Mouse (Mus musculus) kidney, postnatal 0 days (tissue): ENCODE measurements at regions not wholly inside any gene's neighbourhood (a gene's known extent, or its start where the extent isn't known, plus 50 kb on each side); places are given as distances from the start of the nearest gene placed in this dataset.
"Not testable (repeated sequence)": the region's sequence is repeated elsewhere in the genome, so short reads cannot be mapped to it uniquely, and the experiment has no call there.

Experiments used
- ATAC-seq: fragments of 200-750 bp; cut with Nextera tagmentation; replicated peaks from 2 replicates; pipeline ENCODE4 v1.8.0; 2017; ENCODE audit warnings: low read depth, moderate number of reproducible peaks, moderate TSS enrichment, moderate library complexity; ENCODE audit not compliant: low FRiP score
- DNase-seq: peaks from one replicate; pipeline ENCODE4 v3.0.0-alpha.2; 2016; ENCODE audit warnings: low spot score
- H3K27ac ChIP-seq: fragments of 300-500 bp; sonication (generic); 2 replicates; pipeline ENCODE4 v1.5.1; 2014; ENCODE audit warnings: mild to moderate bottlenecking
- H3K27me3 ChIP-seq: fragments of 300-500 bp; sonication (generic); 2 replicates; pipeline ENCODE4 v1.6.1; 2014; ENCODE audit warnings: low read length, mixed read lengths; ENCODE audit not compliant: insufficient read depth
- H3K36me3 ChIP-seq: fragments of 300-500 bp; sonication (generic); 2 replicates; pipeline ENCODE4 v1.6.1; 2014; ENCODE audit warnings: low read length, mixed read lengths; ENCODE audit not compliant: insufficient read depth
- H3K4me1 ChIP-seq: fragments of 300-500 bp; sonication (generic); replicated peaks from 2 replicates; pipeline ENCODE4 v1.6.1; 2014; ENCODE audit warnings: antibody characterized with exemption, low read length, mixed read lengths; ENCODE audit not compliant: insufficient read depth
- H3K4me2 ChIP-seq: fragments of 300-500 bp; sonication (generic); 2 replicates; pipeline ENCODE4 v1.6.1; 2014; ENCODE audit warnings: mild to moderate bottlenecking, low read length, moderate library complexity, mixed read lengths
- H3K4me3 ChIP-seq: fragments of 300-500 bp; sonication (generic); replicated peaks from 2 replicates; pipeline ENCODE4 v1.5.1; 2014; ENCODE audit warnings: low read depth, low read length
- H3K9ac ChIP-seq: fragments of 300-500 bp; sonication (generic); 2 replicates; pipeline ENCODE4 v1.6.1; 2014; ENCODE audit warnings: low read depth, low read length
- H3K9me3 ChIP-seq: fragments of 300-500 bp; sonication (generic); replicated peaks from 2 replicates; pipeline ENCODE4 v1.6.1; 2016; ENCODE audit warnings: low read length, inconsistent platforms, mixed read lengths
- CTCF ChIP-seq: IDR thresholded peaks from 2 replicates; pipeline ENCODE4 v1.5.1; 2016; ENCODE audit warnings: antibody characterized with exemption, low read depth, mild to moderate bottlenecking, moderate library complexity
- WGBS: fragments of 180-500 bp; shearing (Covaris S2); extraction: QIAGEN DNeasy Blood & Tissue Kit; methylation state at CpG from one replicate; pipeline ENCODE4 v1.1.7; 2014; 5-methylcytosine and 5-hydroxymethylcytosine counted together

DNA sequence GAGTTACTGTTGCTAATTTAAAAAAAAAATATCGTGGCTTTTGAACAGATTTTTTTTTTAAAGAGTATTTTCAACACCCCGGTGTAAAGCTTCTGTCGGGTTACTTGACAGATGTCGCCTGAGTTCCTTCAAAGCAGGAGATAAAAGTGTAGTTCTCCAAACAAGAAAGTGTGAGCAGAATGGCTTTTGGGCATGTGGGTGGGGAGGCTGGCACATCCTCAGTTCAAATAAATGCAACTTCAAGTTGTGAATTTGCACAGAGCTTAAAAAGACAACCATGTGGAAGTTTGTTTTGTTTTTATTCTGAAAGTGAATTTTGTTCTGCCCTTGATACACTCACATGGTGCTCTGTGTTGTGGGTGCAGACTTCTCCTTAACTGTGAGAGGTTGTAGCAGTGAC is 612.9 kb downstream of the Anxa1 start:
- H3K9me3 ChIP-seq = no peaks in the 10 kb centered on the region
- 14% methylated on average over 4 of the region's 4 CpGs for WGBS

DNA sequence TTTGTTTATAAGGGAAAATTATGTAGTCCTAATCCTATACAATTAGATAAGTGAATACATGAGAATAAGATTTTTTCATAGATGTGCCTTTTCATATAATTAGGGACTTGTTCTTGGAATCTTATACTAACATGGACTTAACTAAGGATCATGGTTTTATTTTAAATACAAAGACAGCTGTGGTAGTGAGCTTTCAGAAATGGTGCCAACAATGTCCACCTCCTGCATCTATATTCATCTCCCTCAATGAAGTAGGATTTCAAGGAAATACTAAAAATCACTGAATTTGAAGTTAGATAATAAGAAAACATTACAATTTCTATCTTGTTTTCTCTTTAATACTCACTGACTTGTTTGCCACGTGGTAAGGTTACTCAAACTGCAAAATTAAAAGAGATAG is 619.8 kb downstream of the Anxa1 start:
- Histone ChIP-seq H3K27ac (no peak overlapping the region), H3K4me3 (no peak overlapping the region), H3K9ac (no peak overlapping the region), H3K4me2 (no peak overlapping the region), H3K36me3 (no peaks in the 10 kb centered on the region), H3K27me3 (no peaks in the 10 kb centered on the region), H3K4me1 (no peaks in the 10 kb centered on the region), H3K9me3 (no peaks in the 10 kb centered on the region)
- no peak for TF ChIP-seq CTCF
- DNase-seq (no peak), ATAC-seq (no peak)
- 48% methylated on average over 1 of the region's 1 CpGs for WGBS

More for the DNA sequence above, 612.9 kb downstream of the Anxa1 start:
- ATAC-seq (no peak), DNase-seq (no peak)
- Histone ChIP-seq H3K4me3 (no peak overlapping the region), H3K4me2 (no peak overlapping the region), H3K27ac (no peak overlapping the region), H3K27me3 (no peaks in the 10 kb centered on the region), H3K36me3 (no peaks in the 10 kb centered on the region), H3K4me1 (no peaks in the 10 kb centered on the region), H3K9ac (no peak overlapping the region)
- TF ChIP-seq CTCF = no peak

DNA sequence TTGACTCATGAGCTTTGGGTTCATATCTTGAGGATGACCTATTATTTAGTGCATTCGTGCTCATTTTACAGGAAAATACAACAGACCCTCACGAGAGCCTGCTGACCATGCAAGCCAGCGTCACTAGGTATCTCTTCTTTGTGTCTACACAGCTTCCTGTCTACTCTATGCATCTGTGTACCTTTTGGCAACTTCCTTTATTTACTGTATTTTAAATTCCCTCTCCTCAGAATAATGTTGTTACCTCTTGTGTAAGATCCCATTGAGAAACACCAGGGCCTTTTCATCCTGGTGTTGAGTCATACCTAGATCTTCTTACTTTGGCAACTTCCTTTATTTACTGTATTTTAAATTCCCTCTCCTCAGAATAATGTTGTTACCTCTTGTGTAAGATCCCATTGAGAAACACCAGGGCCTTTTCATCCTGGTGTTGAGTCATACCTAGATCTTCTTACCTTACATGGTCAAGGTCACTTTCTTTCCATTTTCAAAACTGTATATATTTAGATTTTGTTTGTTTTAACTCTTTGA is 639.1 kb upstream of the Rorb start:
- not testable (repeated sequence) for DNase-seq, H3K27me3 ChIP-seq, H3K9ac ChIP-seq, ATAC-seq, H3K27ac ChIP-seq, H3K4me1 ChIP-seq, H3K4me3 ChIP-seq, H3K4me2 ChIP-seq, H3K9me3 ChIP-seq, H3K36me3 ChIP-seq
- WGBS = 83% methylated on average over 3 of the region's 3 CpGs

DNA sequence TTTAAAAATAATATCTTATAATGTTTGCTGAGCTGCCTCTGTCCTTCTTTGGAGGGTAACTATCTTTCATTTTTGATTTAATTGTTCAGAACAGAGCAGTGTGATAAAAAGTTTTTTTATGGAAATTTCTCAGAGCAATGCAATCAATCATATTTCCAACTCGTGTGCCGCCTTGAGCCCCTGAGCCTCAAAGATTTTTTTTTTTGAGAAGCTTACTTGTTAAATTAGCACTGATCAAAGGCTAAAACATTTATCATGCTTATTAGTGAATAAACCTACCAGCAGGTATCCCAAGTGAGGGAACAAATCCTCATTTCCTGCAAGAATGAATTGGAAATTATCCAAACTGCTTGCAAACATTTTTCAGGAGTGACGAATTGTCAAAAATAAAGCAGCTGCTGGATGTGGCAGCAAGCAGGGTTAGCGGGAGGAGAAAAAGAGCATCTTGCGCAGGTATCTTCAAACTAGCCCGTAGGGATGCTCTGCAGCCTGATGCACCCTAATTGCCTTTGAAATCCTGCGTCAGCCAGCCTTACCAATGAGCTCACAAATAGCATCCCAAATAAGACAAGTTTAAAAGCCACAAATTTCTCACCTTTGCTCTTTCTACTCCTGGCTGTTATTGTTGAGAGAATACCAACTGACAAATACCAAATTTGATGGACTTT is 637.0 kb upstream of the Rorb start:
- TF ChIP-seq CTCF = no peak
- H3K9me3 ChIP-seq = no peaks in the 10 kb centered on the region
- no peaks in the 10 kb centered on the region for H3K36me3 ChIP-seq
- DNase-seq (no peak), ATAC-seq (no peak)
- WGBS = 71% methylated on average over 7 of the region's 7 CpGs
- no peak overlapping the region for H3K27ac ChIP-seq
- no peak overlapping the region for H3K4me3 ChIP-seq
- no peaks in the 10 kb centered on the region for H3K27me3 ChIP-seq
- no peak overlapping the region for H3K9ac ChIP-seq
- no peak overlapping the region for H3K4me2 ChIP-seq
- H3K4me1 ChIP-seq = no peaks in the 10 kb centered on the region

DNA sequence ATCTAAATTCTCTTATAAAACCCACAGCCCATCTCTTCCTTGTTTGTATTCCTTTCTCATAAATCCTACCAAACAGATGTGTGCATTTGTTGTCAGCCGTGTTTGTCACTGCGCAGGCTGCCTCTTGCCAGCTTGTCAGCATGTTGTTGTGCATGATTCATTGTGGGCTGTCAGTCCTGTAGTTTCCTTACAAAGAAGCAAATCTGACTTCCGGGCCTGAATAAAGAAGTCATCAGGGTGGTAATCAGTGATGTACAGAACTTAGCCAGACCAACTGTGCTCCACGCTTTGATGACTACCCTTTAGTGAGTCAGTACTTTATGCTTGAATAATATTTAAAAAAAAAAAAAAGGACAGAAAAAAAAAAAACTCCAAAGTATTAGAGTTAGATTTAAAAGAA is 608.9 kb upstream of the Rorb start:
- no peak for ATAC-seq

More for the DNA sequence above, 608.9 kb upstream of the Rorb start:
- WGBS = 69% methylated on average over 4 of the region's 4 CpGs
- no peak for TF ChIP-seq CTCF
- H3K4me2 ChIP-seq = no peak overlapping the region
- H3K4me3 ChIP-seq = no peak overlapping the region
- H3K4me1 ChIP-seq = no peaks in the 10 kb centered on the region
- no peak for DNase-seq
- no peaks in the 10 kb centered on the region for H3K9me3 ChIP-seq
- no peaks in the 10 kb centered on the region for H3K36me3 ChIP-seq
- no peaks in the 10 kb centered on the region for H3K27me3 ChIP-seq
- H3K27ac ChIP-seq = no peak overlapping the region
- no peak overlapping the region for H3K9ac ChIP-seq
